Mouse (Mus musculus) MEL-GATA-1-ER (cell line): Measurements from ENCODE around the gene Cant1.
A peak's percentile ranks its signal among the peaks of the same experiment; 100 is the strongest.
"Not testable (repeated sequence)": the region's sequence is repeated elsewhere in the genome, so short reads cannot be mapped to it uniquely, and the experiment has no call there.

Source experiments
- DNase-seq: peaks from one replicate; pipeline ENCODE4 v3.0.0-alpha.2; 2012; ENCODE audit warnings: low read depth; ENCODE audit errors: extremely low read depth

Gene Cant1

GRCm38 (mm10) chr11:118408051-118408740 is 10.7 kb downstream of the Cant1 start:
- DNase-seq, result no peak

- DNase-seq, result no peak
These were observed 11.5 kb downstream of the Cant1 start for GRCm38 (mm10) chr11:118407318-118407910.

- DNase-seq, result no peak
These were observed 12.4 kb downstream of the Cant1 start for GRCm38 (mm10) chr11:118406521-118406920.

GRCm38 (mm10) chr11:118405311-118405710 is 13.6 kb downstream of the Cant1 start:
- DNase-seq, result no peak

GRCm38 (mm10) chr11:118403951-118404899 is 14.7 kb downstream of the Cant1 start:
- DNase-seq, result no peak

- DNase-seq, result no peak
These were observed 15.7 kb downstream of the Cant1 start for GRCm38 (mm10) chr11:118403183-118403582.

GRCm38 (mm10) chr11:118401760-118402280 is 17.1 kb downstream of the Cant1 start, which contains the start of gene Lgals3bp:
Lgals3bp (minus strand) TSS chr11:118402092.
- no peak for DNase-seq

- no peak for DNase-seq
These were observed 17.7 kb downstream of the Cant1 start for GRCm38 (mm10) chr11:118401195-118401594.

GRCm38 (mm10) chr11:118400566-118400936 is 18.3 kb downstream of the Cant1 start:
- DNase-seq, result peak; percentile 72

GRCm38 (mm10) chr11:118399891-118400565 is 18.9 kb downstream of the Cant1 start:
- no peak for DNase-seq

- DNase-seq, result no peak
These were observed 20.9 kb downstream of the Cant1 start for GRCm38 (mm10) chr11:118397806-118398530.

GRCm38 (mm10) chr11:118394538-118394937 is 24.3 kb downstream of the Cant1 start:
- no peak for DNase-seq

- no peak for DNase-seq
These were observed 24.9 kb downstream of the Cant1 start for GRCm38 (mm10) chr11:118393991-118394390.

- not testable (repeated sequence) for DNase-seq
These were observed 31.1 kb downstream of the Cant1 start for GRCm38 (mm10) chr11:118387816-118388215.

- DNase-seq, result peak; percentile 57
These were observed 39.5 kb downstream of the Cant1 start for GRCm38 (mm10) chr11:118379251-118380009.

GRCm38 (mm10) chr11:118378656-118379055 is 40.2 kb downstream of the Cant1 start:
- no peak for DNase-seq

- DNase-seq, result not testable (repeated sequence)
These were observed 42.6 kb downstream of the Cant1 start for GRCm38 (mm10) chr11:118376323-118376722.

GRCm38 (mm10) chr11:118375881-118376280 is 43.0 kb downstream of the Cant1 start:
- DNase-seq, result no peak

- no peak for DNase-seq
These were observed 43.4 kb downstream of the Cant1 start for GRCm38 (mm10) chr11:118375461-118375860.

- no peak for DNase-seq
These were observed 43.9 kb downstream of the Cant1 start for GRCm38 (mm10) chr11:118375006-118375405.
